Mouse (Mus musculus): ENCODE measurements at regions not wholly inside any gene's neighbourhood (a gene's known extent, or its start where the extent isn't known, plus 50 kb on each side); places are given as distances from the start of the nearest gene placed in this dataset.
A peak's percentile ranks its signal among the peaks of the same experiment; 100 is the strongest.

DNA sequence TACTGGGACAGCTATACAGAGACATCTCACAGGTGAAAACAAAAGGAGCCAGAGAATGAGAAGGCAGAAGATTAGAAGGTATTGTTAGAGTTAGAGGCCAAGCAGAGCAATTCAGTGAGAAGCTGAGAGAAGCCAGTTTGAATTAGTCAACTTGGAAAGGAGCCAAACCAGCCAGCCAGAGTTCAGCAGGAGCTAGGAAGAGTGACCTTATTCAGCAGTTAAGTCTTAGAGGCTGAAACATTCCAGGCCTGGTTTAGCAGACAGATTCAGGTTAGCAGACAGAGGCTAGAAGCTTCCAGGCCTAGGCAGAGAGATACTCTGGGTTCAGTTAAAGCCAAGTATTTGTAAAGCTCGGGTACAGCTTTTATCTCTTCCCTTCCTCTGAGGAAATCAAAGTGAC, 242.1 kb downstream of the Gm19410 start:
- DNase-seq = no peak
- Histone ChIP-seq H3K27me3 (ENCODE audit: insufficient read depth, low read length) (no peaks in the 10 kb centered on the region), H3K27ac (ENCODE audit: low read depth) (no peak overlapping the region), H3K36me3 (ENCODE audit: insufficient read depth) (no peaks in the 10 kb centered on the region), H3K4me3 (ENCODE audit: low read depth, low read length) (no peak overlapping the region), H3K9ac (no peak overlapping the region), H3K4me1 (ENCODE audit: insufficient read depth) (no peaks in the 10 kb centered on the region), H3K4me2 (no peak overlapping the region), H3K9me3 (ENCODE audit: low read depth, low read length) (no peaks in the 10 kb centered on the region)
- no peak for TF ChIP-seq CTCF (IDR thresholded peaks at IDR 0.05; ENCODE audit: low read depth)
- ATAC-seq (ENCODE audit: insufficient read depth) = no peak
- WGBS = 70% methylated on average over 1 of the region's 1 CpGs

DNA sequence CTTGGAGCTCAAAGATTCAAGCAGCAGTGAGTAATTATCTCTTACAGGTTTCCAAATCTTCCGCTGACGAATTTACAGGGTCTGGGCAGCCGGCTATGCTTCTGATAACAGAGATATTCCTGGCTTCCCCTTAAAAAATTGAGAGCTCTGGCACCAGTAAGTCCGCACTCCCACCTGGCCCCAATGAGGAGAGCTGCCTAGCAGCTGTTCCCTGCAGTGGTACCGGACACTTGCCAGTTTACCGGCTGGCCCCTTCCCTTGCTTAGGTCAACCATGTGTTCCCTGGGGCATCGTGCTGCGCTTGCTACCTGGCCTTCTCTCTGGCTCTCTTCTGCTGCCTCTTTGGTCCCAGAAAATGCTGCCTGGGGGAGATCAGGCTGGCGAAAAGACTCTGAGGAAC, 244.0 kb downstream of the Gm19410 start:
- no peak for TF ChIP-seq CTCF (IDR thresholded peaks at IDR 0.05; ENCODE audit: low read depth)
- Histone ChIP-seq H3K27me3 (ENCODE audit: insufficient read depth, low read length) (no peaks in the 10 kb centered on the region), H3K36me3 (ENCODE audit: insufficient read depth) (no peaks in the 10 kb centered on the region), H3K9me3 (ENCODE audit: low read depth, low read length) (no peaks in the 10 kb centered on the region), H3K4me2 (no peak overlapping the region), H3K4me1 (ENCODE audit: insufficient read depth) (no peaks in the 10 kb centered on the region), H3K4me3 (ENCODE audit: low read depth, low read length) (no peak overlapping the region), H3K9ac (no peak overlapping the region), H3K27ac (ENCODE audit: low read depth) (no peak overlapping the region)
- ATAC-seq (ENCODE audit: insufficient read depth) (no peak), DNase-seq (no peak)
- WGBS = 77% methylated on average over 9 of the region's 9 CpGs

GRCm38 (mm10) chr8:36010446-36011217, 245.0 kb downstream of the Gm19410 start:
- WGBS = 54% methylated on average over 11 of the region's 11 CpGs
- no peaks in the 10 kb centered on the region for H3K9me3 ChIP-seq (ENCODE audit: low read depth, low read length)
- H3K27me3 ChIP-seq (ENCODE audit: insufficient read depth, low read length) = no peaks in the 10 kb centered on the region
- peak; percentile 32 for DNase-seq
- no peak overlapping the region for H3K27ac ChIP-seq (ENCODE audit: low read depth)
- no peak for ATAC-seq (ENCODE audit: insufficient read depth)
- H3K4me1 ChIP-seq (ENCODE audit: insufficient read depth) = no peaks in the 10 kb centered on the region
- no peak overlapping the region for H3K9ac ChIP-seq
- H3K4me2 ChIP-seq = no peak overlapping the region
- H3K4me3 ChIP-seq (ENCODE audit: low read depth, low read length) = no peak overlapping the region
- no peak for TF ChIP-seq CTCF (IDR thresholded peaks at IDR 0.05; ENCODE audit: low read depth)
- H3K36me3 ChIP-seq (ENCODE audit: insufficient read depth) = no peaks in the 10 kb centered on the region

DNA sequence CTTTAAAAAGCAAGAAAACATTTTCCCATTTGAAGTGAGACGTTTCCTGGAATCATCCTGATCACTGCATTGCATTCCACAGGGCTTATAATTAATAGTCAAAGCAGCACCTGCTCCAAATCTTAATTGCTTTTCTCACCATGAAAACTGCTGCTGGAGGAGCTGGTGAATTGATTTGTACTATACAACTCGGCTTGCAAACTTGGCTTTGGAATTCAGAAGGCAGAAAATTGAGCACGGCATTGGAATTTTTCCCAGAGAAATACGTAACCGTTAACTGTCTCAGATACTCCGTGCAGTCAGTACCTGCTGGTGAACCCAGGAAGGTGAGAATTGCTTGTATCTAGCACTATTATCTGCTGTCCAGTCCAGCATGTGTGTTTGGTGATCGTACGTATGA, 249.3 kb downstream of the Gm19410 start:
- Histone ChIP-seq H3K4me3 (ENCODE audit: low read depth, low read length) (no peak overlapping the region), H3K27me3 (ENCODE audit: insufficient read depth, low read length) (no peaks in the 10 kb centered on the region), H3K4me2 (no peak overlapping the region), H3K9me3 (ENCODE audit: low read depth, low read length) (no peaks in the 10 kb centered on the region), H3K36me3 (ENCODE audit: insufficient read depth) (no peaks in the 10 kb centered on the region), H3K9ac (no peak overlapping the region), H3K4me1 (ENCODE audit: insufficient read depth) (0 out of 2 replicates have a peak, but pooled peaks cover 6% of the 10 kb centered on the region), H3K27ac (ENCODE audit: low read depth) (no peak overlapping the region)
- DNase-seq (no peak), ATAC-seq (ENCODE audit: insufficient read depth) (no peak)
- 72% methylated on average over 8 of the region's 8 CpGs for WGBS
- no peak for TF ChIP-seq CTCF (IDR thresholded peaks at IDR 0.05; ENCODE audit: low read depth)

DNA sequence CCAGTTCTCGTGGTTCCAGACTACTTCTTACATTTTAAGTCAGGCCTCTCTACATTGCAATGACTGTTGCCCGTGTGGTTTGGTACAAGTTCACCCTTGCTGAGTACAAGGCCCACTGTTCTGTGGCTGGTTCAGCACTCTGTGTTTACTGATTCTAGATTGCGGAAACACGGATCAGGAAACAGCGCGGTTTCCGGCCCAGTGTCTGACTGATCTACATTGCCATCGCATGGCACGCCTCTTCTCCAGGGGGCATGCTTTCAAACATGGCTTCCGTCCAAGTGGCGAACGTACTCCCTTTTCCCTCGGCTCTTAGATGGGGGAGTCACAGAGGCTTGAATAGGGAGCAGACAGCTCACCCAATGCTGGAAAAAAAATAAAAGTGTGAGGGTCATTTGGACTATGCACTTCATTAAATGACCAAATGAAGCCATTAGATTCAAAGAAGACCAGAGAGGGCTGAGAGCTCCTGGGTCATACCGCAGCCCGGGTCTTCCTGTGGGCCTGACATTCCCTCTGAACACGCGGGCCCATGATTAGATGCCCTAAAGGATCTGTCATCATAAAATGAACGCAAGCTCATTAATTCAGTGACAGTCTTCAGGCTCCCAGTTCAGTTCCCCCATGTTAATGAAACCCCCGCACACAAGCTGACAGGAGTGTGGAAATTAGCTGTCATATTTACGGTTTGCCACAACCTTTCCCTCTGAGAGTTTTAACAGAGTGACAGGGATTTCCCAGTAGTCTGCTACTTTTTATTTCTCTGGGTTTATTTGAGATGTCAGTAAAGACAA, 250.9 kb downstream of the Gm19410 start:
- no peak for TF ChIP-seq CTCF (IDR thresholded peaks at IDR 0.05; ENCODE audit: low read depth)
- WGBS = 64% methylated on average over 20 of the region's 20 CpGs
- H3K9ac ChIP-seq = no peak overlapping the region
- H3K36me3 ChIP-seq (ENCODE audit: insufficient read depth) = no peaks in the 10 kb centered on the region
- H3K4me1 ChIP-seq (ENCODE audit: insufficient read depth) = 0 out of 2 replicates have a peak, but pooled peaks cover 6% of the 10 kb centered on the region
- H3K27me3 ChIP-seq (ENCODE audit: insufficient read depth, low read length) = no peaks in the 10 kb centered on the region
- DNase-seq (peak; percentile 67), ATAC-seq (ENCODE audit: insufficient read depth) (peak; percentile 49)
- no peak overlapping the region for H3K4me3 ChIP-seq (ENCODE audit: low read depth, low read length)
- H3K27ac ChIP-seq (ENCODE audit: low read depth) = no peak overlapping the region
- H3K4me2 ChIP-seq = no peak overlapping the region
- H3K9me3 ChIP-seq (ENCODE audit: low read depth, low read length) = no peaks in the 10 kb centered on the region

DNA sequence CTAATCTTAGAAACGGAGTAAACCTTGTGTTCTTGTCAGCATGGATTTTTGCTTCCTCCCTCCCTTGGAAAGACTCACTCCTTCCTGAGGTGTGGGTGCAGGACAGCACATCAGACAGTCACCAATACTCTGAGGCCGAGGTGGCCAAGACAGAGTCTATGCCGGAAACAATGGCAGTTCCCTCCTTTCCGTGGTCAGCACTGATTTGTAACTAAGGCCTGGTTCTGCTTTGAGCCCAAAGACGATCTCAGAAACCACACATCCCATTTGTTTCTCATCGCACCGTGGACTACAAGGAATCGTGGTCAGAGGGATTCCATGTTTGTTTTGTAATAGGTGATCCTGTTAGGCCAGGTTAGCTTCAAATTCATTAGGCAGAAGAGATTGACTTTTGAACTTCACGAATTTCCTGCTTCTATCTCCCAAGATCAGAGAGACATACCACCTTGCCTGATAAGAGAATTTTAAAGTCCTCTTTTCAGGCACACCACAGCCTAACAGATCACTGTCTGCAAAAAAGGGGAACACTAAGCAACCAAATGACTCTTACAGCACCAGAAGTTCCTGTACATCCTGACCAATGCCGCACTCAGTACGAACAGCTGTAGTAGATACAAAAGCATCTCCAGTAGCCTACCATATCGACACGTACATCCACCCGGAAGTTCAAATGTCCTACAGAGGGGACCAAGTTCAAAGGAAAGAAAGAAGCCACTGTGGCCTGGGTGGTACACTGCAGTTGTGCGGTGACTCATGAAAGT, 253.6 kb downstream of the Gm19410 start:
- TF ChIP-seq CTCF (IDR thresholded peaks at IDR 0.05; ENCODE audit: low read depth) = no peak

More for the DNA sequence above, 253.6 kb downstream of the Gm19410 start:
- Histone ChIP-seq H3K4me3 (ENCODE audit: low read depth, low read length) (no peak overlapping the region), H3K27me3 (ENCODE audit: insufficient read depth, low read length) (no peaks in the 10 kb centered on the region), H3K27ac (ENCODE audit: low read depth) (no peak overlapping the region), H3K9me3 (ENCODE audit: low read depth, low read length) (no peaks in the 10 kb centered on the region), H3K4me2 (no peak overlapping the region), H3K4me1 (ENCODE audit: insufficient read depth) (0 out of 2 replicates have a peak, but pooled peaks cover 6% of the 10 kb centered on the region), H3K9ac (no peak overlapping the region), H3K36me3 (ENCODE audit: insufficient read depth) (no peaks in the 10 kb centered on the region)
- ATAC-seq (ENCODE audit: insufficient read depth) = no peak
- WGBS = 73% methylated on average over 15 of the region's 15 CpGs
- DNase-seq = no peak

All from lung, embryonic 14.5 days (tissue).